Mouse (Mus musculus): ENCODE results near the gene Clk2. TPM values are rescaled to one million over a fixed set of nuclear protein-coding genes. Genes with fewer than 3 reads are reported as not detected.
A peak's percentile ranks its signal among the peaks of the same experiment; 100 is the strongest.

Gene Clk2
- polyA plus RNA-seq, 1 experiment from 2014 or later, result 32.2 TPM

DNA sequence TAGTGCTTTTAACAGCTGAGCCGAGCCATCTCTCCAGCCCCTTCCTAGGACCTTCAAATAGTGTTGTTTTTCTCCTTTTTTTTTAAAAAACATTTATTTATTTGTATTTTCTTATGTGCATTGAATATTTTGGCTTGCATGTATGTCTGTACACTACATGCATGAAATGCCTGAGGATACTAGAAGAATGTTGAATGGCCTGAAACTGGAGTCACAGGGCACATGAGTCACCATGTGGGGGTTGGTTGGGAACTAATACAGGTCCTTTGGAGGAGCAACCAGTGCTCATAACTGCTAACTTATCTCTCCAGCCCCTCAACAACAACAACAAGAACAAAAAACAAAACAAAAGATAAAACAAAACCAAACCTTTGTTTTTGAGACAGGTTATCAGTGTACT, 1.5 kb upstream of the Clk2 start:
- H3K9me3 ChIP-seq, result no peaks in the 10 kb centered on the region
- no peak overlapping the region for H3K4me3 ChIP-seq
- peaks cover 13% of the 10 kb centered on the region for H3K36me3 ChIP-seq
- WGBS, result 77% methylated on average over 1 of the region's 1 CpGs
- H3K4me1 ChIP-seq, result peaks cover 39% of the 10 kb centered on the region
- H3K27ac ChIP-seq, result no peak overlapping the region
- DNase-seq (ENCODE audit: low spot score), result no peak
- H3K27me3 ChIP-seq (ENCODE audit: insufficient read depth, poor library complexity, severe bottlenecking), result peaks cover 20% of the 10 kb centered on the region

DNA sequence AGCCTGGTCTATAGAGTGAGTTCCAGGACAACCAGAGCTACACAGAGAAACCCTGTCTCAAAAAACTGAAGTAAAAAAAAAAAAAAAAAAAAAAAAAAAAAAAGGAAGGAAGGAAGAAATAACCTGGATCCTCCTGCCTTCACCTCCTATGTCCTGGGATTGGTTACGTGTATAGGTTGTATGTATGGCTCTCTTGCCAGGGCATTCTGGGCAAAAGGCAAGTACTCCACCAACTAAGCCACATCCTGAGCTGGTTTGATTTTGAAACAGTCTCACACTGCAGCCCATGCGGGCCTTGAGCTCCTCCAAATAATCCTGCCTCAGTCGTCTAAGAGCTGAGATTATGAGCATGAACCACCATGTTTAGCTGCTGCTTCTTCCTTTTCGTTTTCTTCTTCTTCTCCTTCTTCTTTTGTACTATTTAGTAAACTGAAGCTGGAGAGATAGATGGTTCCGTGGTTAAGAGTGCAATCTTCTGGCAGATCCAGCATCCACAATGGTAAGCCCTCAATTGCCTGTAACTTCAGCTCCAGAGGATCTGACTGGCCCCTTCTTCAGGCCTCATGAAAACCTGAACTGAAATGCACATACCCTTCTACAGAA, 851 bp upstream of the Clk2 start:
- WGBS, result 69% methylated on average over 5 of the region's 5 CpGs
- Histone ChIP-seq H3K27me3 (ENCODE audit: insufficient read depth, poor library complexity, severe bottlenecking) (peaks cover 14% of the 10 kb centered on the region), H3K27ac (peak overlapping the region; percentile 99; the same call in 1 of the 2 replicates)

DNA sequence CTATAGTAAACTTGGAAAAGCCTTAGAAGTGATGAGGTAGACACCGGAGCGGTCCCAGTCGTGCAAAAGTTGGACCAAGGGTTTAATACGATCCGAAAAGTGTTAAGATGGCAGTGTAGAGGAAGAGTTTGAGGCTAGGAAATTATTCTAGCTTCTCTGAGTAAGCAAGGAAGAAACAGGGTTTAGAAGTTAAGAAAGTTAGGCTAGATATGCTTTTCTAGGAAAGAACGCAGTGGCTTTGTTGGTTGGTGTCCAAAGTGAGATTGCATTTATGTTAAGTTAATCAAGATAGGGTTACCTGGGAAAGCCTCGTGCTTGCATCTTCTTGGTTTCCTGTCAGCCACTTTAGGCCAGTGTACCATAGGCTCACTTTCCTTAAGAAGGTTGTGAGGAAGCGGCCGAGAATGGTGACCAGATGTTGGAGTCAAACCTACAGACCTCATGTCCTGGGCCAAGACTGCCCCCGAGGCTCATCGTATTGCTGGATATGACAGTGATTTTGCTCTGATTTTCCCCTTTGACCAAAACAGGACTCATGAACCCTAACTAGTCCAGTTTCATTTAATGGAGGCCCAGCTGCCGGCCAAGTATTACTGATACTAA, 774 bp downstream of the Clk2 start:
- Histone ChIP-seq H3K27ac (peak overlapping the region; percentile 99), H3K9me3 (no peaks in the 10 kb centered on the region), H3K4me3 (peak overlapping the region; percentile 96), H3K36me3 (peaks cover 35% of the 10 kb centered on the region), H3K27me3 (ENCODE audit: insufficient read depth, poor library complexity, severe bottlenecking) (no peaks in the 10 kb centered on the region), H3K4me1 (peaks cover 21% of the 10 kb centered on the region)
- no peak for DNase-seq (ENCODE audit: low spot score)
- 27% methylated on average over 12 of the region's 12 CpGs for WGBS

More for the DNA sequence above, 851 bp upstream of the Clk2 start:
- Histone ChIP-seq H3K4me1 (peaks cover 37% of the 10 kb centered on the region), H3K9me3 (no peaks in the 10 kb centered on the region), H3K36me3 (peaks cover 19% of the 10 kb centered on the region), H3K4me3 (peak overlapping the region; percentile 96)
- DNase-seq (ENCODE audit: low spot score), result no peak

DNA sequence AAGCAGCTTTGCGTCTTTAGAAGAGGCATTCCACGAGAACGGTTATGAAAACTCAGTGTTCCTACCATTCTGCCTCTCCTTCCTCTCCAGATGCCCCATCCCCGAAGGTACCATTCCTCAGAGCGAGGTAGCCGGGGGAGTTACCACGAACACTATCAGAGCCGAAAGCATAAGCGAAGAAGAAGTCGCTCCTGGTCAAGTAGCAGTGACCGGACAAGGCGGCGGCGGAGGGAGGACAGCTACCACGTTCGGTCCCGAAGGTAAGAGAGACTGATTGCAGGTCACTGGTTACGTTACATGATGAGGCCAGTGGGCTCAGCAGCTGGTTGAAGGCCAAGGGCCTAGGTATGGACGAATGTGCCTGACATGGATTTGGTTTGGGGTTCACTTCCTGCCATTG, 2.4 kb downstream of the Clk2 start:
- no peak for DNase-seq (ENCODE audit: low spot score)
- H3K27me3 ChIP-seq (ENCODE audit: insufficient read depth, poor library complexity, severe bottlenecking), result no peaks in the 10 kb centered on the region
- H3K9me3 ChIP-seq, result no peaks in the 10 kb centered on the region
- H3K27ac ChIP-seq, result no peak overlapping the region
- peaks cover 21% of the 10 kb centered on the region for H3K4me1 ChIP-seq
- peaks cover 49% of the 10 kb centered on the region for H3K36me3 ChIP-seq
- no peak overlapping the region for H3K4me3 ChIP-seq
- WGBS, result 90% methylated on average over 19 of the region's 19 CpGs

DNA sequence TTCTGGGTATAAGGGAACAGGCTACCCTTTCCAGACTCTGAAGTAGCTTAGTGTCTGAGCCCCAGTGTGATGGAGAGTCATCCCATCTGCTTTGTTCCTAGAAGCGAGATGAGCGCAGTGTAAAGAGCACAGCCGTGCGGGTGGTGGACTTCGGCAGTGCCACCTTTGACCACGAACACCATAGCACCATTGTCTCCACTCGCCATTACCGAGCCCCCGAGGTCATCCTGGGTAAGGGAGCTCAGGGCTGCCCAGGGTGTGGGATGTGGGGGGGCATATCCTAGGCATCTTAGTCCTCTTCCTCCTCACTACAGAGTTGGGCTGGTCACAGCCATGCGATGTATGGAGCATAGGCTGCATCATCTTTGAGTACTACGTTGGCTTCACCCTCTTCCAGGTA, 10.2 kb downstream of the Clk2 start:
- Histone ChIP-seq H3K27me3 (ENCODE audit: insufficient read depth, poor library complexity, severe bottlenecking) (no peaks in the 10 kb centered on the region), H3K9me3 (no peaks in the 10 kb centered on the region), H3K4me3 (0 out of 2 replicates have a peak overlapping the region, but pooled peaks have one; percentile 7), H3K27ac (no peak overlapping the region), H3K4me1 (peaks cover 15% of the 10 kb centered on the region), H3K36me3 (peaks cover 76% of the 10 kb centered on the region)
- DNase-seq (ENCODE audit: low spot score), result no peak
- 95% methylated on average over 11 of the region's 11 CpGs for WGBS

DNA sequence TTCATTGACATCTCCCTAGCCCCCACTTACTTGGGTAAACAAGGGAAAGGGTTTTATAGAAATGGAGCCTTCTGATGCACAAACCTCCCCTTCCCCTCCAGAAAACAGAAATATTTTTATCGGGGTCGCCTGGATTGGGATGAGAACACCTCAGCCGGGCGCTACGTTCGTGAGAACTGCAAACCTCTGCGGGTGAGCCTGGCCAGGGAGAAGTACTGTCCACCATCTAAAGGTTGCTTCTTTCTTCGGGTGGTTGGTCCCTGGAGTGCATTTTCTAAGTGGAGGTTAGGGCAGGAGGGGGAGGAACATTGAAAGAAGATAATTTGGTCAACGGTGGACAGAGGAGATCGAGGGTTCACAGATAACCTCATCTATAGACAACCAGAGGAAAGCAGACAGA, 10.9 kb downstream of the Clk2 start:
- Histone ChIP-seq H3K4me1 (peaks cover 15% of the 10 kb centered on the region), H3K9me3 (no peaks in the 10 kb centered on the region), H3K4me3 (no peak overlapping the region), H3K36me3 (peaks cover 76% of the 10 kb centered on the region), H3K27ac (no peak overlapping the region), H3K27me3 (ENCODE audit: insufficient read depth, poor library complexity, severe bottlenecking) (no peaks in the 10 kb centered on the region)
- 91% methylated on average over 10 of the region's 10 CpGs for WGBS
- DNase-seq (ENCODE audit: low spot score), result no peak

DNA sequence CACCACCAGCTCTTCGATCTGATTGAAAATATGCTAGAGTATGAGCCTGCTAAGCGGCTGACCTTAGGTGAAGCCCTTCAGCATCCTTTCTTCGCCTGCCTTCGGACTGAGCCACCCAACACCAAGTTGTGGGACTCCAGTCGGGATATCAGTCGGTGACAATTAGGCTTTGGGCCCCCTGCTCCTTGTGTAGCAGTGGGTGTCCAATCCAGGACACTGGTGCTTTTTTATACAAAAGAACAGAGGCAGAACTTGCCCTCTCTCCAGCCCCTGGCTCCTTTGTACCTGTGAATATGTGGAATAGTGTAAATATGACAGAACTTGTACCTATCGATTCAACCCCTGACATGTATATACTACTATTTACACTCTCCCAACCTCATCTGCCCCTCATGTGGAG, 11.8 kb downstream of the Clk2 start:
- 86% methylated on average over 7 of the region's 7 CpGs for WGBS
- peaks cover 77% of the 10 kb centered on the region for H3K36me3 ChIP-seq
- peak overlapping the region; percentile 15; the same call in 1 of the 2 replicates for H3K4me3 ChIP-seq
- H3K27ac ChIP-seq, result no peak overlapping the region
- DNase-seq (ENCODE audit: low spot score), result no peak
- peaks cover 15% of the 10 kb centered on the region for H3K4me1 ChIP-seq
- no peaks in the 10 kb centered on the region for H3K9me3 ChIP-seq
- H3K27me3 ChIP-seq (ENCODE audit: insufficient read depth, poor library complexity, severe bottlenecking), result no peaks in the 10 kb centered on the region

DNA sequence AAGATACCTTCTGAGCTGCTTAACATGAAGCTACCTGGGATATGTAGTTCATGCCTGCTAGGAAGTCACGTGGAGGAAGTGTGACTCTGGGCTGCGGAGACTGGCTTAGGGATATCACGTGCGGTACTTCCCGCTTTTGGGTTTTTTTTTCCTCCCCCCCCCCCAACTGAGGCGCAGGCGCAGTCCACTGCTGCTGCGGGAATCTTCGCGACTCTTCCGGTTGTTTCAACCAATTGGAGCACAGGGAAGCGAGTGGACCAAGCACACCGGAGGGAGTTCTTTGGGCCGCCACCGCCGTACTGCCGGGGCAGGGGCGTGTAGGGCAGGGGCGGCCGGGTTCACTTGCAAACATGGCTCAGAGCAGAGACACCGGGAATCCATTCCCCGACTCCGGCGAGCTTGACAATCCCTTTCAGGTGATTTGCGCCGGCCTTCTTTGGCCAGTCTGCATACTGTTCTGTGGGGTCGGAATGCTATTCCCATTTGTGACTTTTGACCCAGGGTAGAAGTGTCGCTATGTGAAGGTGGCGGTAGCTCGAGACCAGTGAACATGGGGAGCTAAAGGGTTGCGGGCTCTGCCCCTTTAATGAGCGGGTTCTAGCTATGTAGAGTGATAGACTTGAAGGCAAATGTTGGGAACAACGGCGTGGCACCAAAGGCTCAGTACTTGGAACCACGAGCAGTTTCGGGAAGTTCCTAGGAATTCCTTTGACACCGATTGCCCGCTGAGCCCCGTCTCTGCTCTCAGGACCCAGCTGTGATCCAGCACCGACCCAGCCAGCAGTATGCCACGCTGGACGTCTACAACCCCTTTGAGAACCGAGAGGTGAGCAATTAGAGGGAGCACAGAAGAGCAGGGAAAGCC, 12.9 kb downstream of the Clk2 start, which contains the start of gene Scamp3:
Gene Scamp3, plus strand, starts transcription at position 232 of the 865 bp plus-strand sequence.
- under 1% methylated on average over 43 of the region's 43 CpGs for WGBS
- Histone ChIP-seq H3K4me1 (peaks cover 17% of the 10 kb centered on the region), H3K36me3 (peaks cover 78% of the 10 kb centered on the region), H3K9me3 (no peaks in the 10 kb centered on the region), H3K27me3 (ENCODE audit: insufficient read depth, poor library complexity, severe bottlenecking) (no peaks in the 10 kb centered on the region), H3K27ac (peak within 1 kb of the TSS; percentile 89), H3K4me3 (peak within 1 kb of the TSS; percentile 81)
- DNase-seq (ENCODE audit: low spot score), result peak; percentile 98

DNA sequence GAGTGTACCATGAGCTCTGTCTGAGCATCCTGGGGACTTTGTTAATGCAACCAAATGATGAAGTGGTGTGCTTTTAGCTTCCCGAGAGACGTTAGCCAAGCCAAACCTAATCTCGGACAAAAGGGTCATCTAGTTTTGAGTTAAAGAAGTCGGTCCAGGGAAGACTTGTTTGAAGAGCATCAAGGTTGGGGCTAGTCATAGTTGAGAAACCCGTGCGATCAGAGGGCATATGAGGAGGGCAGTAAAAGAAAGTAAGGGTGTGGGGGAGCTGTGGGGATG, 13.5 kb downstream of the Clk2 start:
- Histone ChIP-seq H3K4me3 (peak overlapping the region; percentile 81), H3K4me1 (peaks cover 22% of the 10 kb centered on the region), H3K27ac (peak overlapping the region; percentile 89), H3K9me3 (no peaks in the 10 kb centered on the region), H3K27me3 (ENCODE audit: insufficient read depth, poor library complexity, severe bottlenecking) (no peaks in the 10 kb centered on the region), H3K36me3 (peaks cover 73% of the 10 kb centered on the region)
- DNase-seq (ENCODE audit: low spot score), result no peak
- 8% methylated on average over 6 of the region's 6 CpGs for WGBS

DNA sequence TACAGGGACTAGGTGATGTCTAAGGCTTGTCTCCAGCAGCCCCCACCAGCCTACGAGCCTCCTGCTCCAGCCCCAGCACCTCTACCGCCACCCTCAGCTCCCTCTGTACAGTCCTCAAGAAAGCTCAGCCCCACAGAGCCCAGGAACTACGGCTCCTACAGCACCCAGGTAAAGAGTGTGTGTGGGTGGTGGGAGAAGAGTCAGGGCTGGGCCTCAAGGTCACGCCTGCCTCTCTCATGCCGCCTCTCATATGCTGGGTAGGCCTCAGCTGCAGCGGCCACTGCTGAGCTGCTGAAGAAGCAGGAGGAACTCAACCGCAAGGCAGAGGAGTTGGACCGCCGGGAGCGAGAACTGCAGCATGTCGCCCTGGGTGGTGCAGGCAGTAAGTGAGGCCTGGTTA, 14.5 kb downstream of the Clk2 start:
- Histone ChIP-seq H3K9me3 (no peaks in the 10 kb centered on the region), H3K4me1 (peaks cover 32% of the 10 kb centered on the region), H3K27me3 (ENCODE audit: insufficient read depth, poor library complexity, severe bottlenecking) (no peaks in the 10 kb centered on the region), H3K36me3 (peaks cover 63% of the 10 kb centered on the region), H3K27ac (0 out of 2 replicates have a peak overlapping the region, but pooled peaks have one; percentile 42), H3K4me3 (0 out of 2 replicates have a peak overlapping the region, but pooled peaks have one; percentile 81)
- WGBS, result 93% methylated on average over 11 of the region's 11 CpGs
- no peak for DNase-seq (ENCODE audit: low spot score)

DNA sequence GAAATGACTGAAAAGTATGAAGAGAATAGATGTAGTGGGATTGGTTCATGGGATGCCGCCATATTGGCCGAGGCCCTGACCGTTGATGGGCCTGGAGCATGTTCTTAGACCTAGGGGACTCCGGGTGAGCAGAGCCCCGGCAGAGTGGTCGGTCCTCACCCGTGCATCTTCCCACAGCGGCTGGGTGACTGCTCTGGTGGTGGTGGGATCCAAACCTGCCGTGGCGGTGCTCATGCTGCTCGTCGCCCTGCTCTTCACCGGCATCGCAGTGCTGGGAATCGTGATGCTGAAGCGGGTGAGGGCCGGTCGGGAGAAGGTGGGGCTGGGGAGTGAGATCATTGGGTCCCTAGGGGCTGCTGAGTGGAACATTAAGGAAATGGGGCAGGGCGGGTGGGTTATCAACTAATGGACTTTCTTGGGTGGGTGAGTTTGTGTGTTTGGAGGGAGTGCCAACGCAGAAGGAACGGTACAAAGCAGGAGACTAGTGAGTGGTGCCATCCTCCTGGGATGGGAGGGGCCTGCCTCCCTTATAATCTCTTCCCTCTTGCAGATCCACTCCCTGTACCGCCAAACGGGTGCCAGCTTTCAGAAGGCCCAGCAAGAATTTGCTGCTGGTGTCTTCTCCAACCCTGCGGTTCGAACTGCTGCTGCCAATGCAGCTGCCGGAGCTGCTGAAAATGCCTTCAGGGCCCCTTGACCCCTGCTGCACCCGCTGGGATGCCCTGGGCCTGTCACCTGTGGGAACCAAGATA, 17.3 kb downstream of the Clk2 start:
- no peak overlapping the region for H3K27ac ChIP-seq
- 90% methylated on average over 27 of the region's 27 CpGs for WGBS
- H3K27me3 ChIP-seq (ENCODE audit: insufficient read depth, poor library complexity, severe bottlenecking), result peaks cover 3% of the 10 kb centered on the region; the same call in 1 of the 2 replicates
- peaks cover 54% of the 10 kb centered on the region for H3K4me1 ChIP-seq
- H3K9me3 ChIP-seq, result no peaks in the 10 kb centered on the region
- H3K36me3 ChIP-seq, result peaks cover 37% of the 10 kb centered on the region
- no peak overlapping the region for H3K4me3 ChIP-seq
- DNase-seq (ENCODE audit: low spot score), result no peak

DNA sequence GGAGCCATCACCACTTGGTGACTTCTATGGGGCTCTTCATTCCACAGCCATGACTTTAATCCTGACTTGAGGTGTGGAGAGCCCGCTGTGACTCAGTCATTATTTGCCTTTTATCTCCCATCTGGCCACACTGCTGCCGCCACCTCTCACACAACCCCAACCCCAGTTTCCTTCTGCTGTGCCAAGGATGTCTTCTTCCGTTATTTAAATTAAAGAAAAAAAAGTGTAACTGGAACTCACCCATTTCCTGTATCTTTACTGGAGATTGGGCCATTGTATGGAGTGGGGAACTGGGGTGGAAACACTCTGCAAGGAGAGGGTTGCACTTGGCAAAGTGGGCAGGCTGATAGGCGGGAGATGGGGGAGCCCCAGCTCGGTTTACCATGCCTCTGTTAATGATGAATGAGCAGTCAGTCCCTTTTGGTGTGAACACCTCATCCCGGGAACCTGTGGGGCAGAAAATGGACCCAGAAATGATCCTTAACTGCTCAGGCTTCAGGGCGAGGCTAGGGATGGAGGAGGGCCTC, 18.0 kb downstream of the Clk2 start:
- H3K4me1 ChIP-seq, result peaks cover 61% of the 10 kb centered on the region
- 50% methylated on average over 7 of the region's 7 CpGs for WGBS
- H3K36me3 ChIP-seq, result peaks cover 37% of the 10 kb centered on the region
- DNase-seq (ENCODE audit: low spot score), result no peak
- H3K4me3 ChIP-seq, result peak overlapping the region; percentile 80
- no peaks in the 10 kb centered on the region for H3K9me3 ChIP-seq
- H3K27me3 ChIP-seq (ENCODE audit: insufficient read depth, poor library complexity, severe bottlenecking), result peaks cover 10% of the 10 kb centered on the region; the same call in 1 of the 2 replicates
- H3K27ac ChIP-seq, result peak overlapping the region; percentile 92; the same call in 1 of the 2 replicates
